Mouse (Mus musculus): ENCODE data around the gene Bet1l.
"Not testable (repeated sequence)": the region's sequence is repeated elsewhere in the genome, so short reads cannot be mapped to it uniquely, and the experiment has no call there.

Bet1l gene

DNA sequence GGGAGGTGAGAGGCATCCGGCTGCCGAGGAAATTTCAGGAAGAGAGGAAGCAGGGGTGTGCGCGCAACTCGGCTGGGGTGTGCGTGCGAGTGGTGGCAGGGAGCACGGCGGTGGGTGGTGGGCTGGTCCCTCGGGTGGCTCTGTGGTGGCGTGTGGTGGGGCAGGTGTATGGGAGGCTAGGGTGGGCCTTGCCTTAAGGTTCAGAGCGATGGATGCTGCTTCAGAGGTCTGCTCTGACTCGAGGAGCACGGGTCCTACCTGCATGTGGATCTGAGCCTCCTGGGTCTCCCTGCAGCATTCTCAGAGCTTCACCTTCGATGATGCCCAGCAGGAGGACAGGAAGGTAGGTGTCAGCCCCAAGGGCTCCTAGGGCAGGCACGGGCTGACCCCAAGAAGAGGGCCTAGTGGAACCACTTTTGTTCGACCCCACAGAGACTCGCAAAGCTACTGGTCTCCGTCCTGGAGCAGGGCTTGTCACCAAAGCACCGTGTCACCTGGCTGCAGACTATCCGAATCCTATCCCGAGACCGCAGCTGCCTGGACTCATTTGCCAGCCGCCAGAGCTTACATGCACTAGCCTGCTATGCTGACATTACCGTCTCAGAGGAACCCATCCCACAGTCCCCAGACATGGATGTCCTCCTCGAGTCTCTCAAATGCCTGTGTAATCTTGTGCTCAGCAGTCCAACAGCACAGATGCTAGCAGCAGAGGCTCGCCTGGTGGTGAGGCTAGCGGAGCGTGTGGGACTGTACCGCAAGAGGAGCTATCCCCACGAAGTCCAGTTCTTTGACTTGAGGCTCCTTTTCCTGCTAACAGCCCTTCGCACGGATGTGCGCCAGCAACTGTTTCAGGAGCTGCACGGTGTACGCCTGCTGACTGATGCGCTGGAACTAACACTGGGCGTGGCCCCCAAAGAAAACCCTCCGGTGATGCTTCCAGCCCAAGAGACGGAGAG lies at the start of gene Bet1l:
Bet1l (minus strand) TSS at position 28 of the 956 bp plus-strand sequence.
- no peak for DNase-seq

DNA sequence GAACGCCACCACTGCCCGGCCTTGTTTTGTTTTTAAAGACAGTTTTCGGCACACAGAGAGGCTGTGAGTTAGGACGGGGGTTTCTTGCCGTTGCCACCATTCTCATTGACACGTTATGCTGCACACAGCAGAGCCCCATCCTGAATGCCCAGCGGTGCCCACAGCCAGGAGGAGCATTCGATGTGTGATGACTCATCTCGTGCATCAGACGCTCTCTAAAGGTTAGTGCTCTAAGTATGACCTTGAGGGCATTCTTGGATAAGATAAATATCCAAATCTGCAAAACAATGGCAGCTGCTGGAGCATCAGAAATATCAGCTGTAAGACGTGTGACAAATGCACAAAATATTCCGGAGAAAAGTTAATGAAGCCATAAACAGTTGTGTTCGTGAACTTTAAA lies 49.8 kb upstream of the Bet1l start:
- DNase-seq, result no peak

DNA sequence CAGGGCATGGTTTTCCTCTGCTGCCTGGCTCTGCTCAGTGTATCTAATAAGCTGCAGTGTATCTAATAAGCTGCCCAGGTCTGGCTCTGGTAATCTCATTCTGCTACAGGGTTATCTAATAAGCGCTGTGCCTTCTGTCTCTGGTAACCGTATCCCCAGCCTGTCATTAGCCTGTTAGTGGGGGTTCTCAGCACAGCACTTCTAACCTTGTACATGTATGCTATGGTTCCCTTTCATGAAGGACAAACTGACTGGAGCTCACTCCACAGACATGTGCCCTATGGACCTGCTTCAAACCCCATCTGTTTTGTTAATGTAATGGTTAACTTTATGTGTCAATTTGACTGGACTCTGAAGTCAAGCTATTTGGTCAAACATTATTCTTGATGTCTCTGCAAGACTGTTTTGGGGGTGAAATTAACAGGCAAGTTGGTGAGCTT lies 48.3 kb upstream of the Bet1l start:
- no peak for DNase-seq

DNA sequence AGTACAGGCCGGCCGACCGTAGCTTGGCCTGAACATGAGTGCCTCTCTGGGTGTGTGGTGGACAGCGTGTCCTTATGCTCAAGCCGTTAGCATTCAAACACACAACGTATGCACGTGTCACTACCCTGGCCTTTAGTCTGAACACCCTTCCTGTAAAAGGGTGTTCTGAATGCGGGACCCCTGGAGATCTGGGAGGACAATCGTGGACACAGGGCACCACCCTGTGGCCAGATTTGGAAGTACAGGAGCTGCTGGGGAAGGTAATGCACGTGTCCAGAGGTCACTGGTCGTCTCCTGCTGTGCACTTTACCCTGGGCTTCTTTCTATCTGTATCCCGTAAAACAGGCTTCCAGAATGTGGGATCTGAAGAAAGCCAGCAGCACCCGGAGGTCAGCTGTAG lies 45.8 kb upstream of the Bet1l start:
- DNase-seq, result peak; percentile 80

DNA sequence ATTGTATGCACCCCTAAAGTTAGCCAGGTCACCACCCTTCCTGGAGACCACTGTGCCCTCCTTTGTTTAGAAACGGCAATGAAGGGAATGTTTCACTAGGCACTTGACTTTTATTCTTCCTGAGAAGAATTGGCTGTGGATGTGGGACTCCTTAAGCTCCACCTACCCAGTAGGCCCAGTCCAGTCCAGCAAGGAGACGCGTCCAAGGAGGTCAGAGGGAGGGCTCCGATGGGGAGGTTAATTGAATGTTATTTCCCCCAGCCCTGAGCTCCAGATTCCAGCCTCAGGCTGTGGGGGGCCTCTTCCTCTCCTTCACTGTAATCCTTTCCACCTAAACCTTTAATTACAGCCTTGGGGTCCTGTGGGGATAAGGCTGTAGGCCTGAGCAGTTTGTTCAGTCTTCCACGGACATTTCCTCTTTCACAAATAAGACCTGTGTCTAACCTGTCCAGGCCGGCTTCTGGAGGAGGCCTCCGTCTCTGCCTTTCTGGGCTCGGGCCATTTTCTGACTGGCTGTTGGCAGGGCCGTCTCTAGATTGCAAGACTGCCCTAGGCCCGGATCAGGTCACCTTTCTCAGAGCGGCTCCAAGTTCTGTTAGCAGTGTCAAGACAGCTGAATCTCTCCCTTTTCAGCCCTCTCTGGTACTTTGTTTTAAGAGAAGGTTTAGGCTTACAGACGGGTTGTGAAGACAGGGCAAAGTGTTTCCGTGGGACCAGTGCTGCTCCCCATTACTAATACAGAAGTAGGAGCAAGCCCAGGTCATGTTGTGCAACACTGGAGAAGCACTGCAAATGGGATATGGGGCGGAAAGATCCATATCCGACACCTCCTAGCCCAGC lies 44.9 kb upstream of the Bet1l start:
- no peak for DNase-seq

DNA sequence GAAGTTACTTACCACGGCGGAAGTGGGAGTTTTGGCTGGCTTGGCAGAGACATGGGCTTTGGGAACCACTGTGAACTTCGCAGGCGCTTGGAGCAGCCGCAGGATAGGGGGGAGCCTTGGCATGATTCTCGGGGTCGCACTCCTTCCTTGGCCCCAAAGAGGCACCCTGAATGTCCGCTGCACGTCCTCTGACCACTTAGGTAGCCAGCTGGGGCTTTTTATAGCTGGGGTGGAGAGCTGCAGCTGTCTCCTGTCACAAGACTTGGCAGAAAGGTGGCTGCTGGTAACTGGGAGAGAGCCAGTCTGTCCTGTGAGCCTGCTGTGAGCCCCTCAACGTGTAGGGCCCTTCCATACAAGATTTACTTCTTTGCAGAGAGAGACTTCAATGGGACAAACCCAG lies 42.8 kb upstream of the Bet1l start, which contains the start of gene Cox8b:
Cox8b (minus strand) TSS at position 227 of the 400 bp plus-strand sequence.
- no peak for DNase-seq

DNA sequence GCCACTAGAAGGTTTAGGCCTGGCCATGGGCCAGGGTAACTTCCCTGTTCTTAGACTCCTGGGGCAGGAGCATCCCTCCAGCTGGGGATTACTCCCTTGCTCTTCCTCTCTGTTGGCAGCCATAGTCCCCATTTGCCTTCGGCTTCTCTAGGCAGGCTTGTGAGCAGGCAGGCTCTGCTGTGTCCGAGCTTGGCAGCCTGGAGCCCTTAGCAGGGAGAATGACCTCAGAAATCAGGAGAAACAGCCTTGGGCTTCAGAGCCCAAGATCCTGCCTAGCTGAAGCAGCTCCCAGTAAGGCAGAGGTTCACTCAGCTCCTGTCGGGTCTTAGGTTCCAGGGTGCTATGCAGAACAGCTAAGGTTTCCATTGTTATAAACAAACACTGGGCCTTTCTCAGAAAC lies 41.7 kb upstream of the Bet1l start:
- no peak for DNase-seq

DNA sequence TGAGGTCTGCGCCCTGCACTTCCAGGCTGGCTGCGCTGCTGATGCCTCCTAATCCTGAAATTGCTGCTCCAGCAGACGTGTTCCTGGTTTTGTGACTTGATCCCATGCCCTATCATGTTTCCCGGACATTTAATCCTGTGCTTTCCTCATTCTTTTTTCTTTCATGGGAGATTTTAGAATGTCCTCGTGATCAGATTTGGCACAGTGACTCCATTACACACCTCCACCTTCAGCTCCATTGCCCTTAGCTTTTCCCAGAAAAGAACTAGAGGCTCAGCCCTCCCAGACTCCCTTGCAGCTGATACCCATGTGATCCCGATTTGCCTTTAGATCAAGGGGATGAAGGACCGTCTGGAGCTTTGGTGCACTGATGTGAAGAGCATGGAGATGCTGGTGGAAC lies 40.5 kb upstream of the Bet1l start:
- no peak for DNase-seq

DNA sequence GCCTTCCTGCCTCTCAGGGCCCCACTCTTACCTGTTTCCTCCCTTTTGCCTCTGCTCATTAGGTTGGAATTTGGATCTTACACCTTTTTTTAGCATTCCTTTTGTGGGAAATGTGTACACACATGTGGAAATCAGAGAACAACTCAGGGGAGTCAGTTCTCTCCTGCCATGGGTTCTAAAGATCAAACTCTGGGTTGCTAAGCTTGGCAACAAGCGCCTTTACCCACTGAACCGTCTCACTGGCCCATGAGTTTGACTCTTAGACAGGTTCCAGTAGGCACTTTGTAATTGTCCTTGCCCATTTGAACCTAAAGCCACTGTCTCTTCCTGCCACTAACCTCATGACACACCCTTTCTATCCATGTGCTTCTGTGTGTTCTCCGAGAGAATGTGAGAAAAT lies 37.2 kb upstream of the Bet1l start:
- DNase-seq, result no peak

DNA sequence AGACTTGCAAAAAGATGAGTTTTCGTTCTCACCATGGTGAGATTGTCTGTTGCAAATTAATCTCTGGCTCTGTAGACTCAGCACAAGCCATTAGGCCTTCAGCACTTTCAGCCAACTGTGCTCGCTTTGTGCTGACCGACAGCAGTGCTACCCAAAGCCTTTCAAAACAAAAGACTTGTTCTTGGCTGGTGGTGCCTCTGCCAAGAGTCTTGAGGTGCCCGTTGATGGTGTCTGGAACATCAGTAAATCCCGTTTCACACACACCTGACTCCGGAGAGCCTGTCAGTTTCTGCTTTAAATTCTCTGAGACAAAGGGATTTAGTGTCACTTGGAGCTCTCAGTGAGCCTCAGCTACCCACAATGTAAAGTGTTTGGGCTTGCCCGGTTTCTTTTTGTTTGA lies 36.7 kb upstream of the Bet1l start:
- DNase-seq, result no peak

DNA sequence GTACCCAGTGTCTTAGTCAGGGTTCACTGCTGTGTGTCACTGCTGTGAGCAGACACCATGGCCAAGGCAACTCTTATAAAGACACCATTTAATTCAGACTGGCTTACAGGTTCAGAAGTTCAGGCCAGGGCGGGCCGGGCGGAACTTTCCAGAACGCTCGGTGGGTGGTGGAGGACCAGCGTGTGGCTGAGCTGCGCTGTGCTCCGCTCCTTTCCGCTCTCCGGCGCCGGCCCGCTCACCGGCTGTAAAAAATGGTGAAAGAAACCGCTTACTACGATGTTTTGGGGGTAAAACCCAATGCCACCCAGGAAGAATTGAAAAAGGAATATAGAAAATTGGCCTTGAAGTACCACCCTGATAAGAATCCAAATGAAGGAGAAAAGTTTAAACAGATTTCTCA lies 33.3 kb upstream of the Bet1l start:
- DNase-seq, result not testable (repeated sequence)

DNA sequence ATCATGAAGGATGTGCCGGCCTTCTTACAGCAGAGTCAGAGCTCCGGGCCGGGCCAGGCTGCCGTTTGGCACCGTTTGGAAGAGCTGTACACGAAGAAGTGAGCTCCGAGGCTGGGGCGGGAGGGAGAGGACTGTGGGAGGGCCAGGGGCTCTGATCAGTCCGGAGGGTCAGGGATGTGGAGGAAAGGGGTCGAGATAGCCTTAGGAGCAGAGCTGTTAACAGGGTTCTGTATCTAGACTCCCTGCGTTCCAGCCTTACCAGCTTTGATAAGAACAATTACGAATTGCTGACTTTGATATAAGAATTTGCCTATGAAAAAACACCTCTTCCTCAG lies 25.1 kb upstream of the Bet1l start:
- DNase-seq, result no peak

DNA sequence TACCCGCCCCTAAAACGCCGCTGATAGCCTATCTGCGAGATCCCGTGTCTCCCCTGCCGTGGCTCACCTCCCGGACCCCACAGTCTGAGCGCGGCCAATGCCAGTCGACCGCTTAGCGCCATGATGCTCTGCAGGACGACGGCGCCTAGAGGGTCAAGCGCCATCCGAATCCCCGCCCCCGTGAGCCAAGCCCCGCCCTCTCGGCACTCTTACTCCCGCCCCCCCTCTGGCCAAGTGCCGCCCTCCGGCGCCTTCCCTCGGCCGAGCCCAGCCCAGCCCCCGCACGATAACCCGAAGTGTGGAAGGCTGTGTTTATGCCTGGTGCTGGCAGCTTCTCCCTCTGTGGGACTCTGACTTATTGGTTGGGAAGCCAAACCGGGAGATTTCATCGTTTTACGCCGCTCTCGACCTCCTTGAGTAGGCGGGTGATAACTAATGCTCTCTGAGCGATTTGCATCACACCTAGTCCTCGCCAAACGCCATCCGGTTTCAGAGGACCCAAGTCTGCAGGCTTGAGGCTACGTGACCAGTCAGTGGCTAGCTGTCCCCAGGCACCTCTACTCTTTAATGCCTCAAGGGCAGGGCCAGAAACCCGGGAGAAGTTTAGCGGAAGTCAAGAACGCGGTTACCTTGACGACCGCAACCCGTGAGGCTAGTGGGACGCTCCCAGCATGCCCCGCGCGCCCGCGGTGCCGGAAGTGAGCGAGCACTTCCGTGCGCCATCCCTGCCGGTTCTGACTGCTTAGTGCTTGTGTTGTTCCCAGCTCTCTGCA lies 24.5 kb upstream of the Bet1l start, which contains the start of the genes Psmd13 and Sirt3:
Psmd13 (plus strand) TSS at position 273 of the 773 bp plus-strand sequence.
Sirt3 (minus strand) TSS at position 614 of the 773 bp plus-strand sequence.
- peak; percentile 96 for DNase-seq

DNA sequence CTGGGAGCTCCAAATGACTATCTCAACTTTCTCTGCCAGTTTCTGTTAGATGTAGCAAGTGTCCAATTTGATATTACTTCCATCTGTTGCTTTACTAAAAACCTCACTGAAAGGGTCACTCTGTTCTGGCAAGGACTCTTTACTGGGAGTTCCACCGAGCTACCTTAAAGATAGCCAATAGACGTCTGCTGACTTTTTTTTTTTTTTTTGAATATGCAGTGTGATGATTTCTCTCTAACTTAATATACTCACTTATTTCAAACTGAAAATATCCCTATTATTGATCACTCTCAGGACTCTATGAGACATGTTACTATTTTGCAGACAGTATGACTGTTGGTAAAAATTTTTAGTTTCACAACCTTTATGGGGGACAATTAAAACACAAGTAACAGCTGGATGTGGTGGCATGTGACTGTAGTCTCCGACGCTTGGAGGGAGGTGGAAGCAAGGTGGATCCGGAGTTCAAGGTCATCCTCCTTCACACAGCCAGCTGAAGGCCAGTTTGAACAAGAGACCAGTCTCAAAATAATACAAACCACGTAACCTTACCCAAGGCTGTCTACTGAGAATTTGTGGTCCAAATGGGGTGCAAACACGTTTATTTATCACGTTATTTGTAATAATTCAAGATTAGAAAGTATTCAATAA lies 23.6 kb upstream of the Bet1l start:
- no peak for DNase-seq

DNA sequence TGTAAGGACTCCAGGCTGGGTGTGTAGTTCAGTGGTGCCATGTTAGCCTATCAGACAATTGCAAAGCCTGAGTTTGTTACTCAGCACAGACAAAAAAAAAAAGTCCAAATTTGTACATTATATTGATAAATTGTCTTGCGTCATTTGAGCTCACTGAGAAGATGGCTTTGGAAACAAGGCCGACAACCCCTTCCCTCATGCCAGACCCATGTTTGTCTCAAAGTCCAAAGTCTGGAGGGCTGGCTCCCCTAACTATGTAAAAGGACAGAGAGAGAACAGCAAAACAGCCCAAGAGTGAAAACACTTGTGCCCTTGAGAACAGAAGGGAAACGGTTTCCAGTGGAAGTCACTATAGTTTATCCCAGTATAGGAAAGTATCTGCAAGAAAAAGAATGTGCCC lies 23.0 kb upstream of the Bet1l start:
- no peak for DNase-seq

DNA sequence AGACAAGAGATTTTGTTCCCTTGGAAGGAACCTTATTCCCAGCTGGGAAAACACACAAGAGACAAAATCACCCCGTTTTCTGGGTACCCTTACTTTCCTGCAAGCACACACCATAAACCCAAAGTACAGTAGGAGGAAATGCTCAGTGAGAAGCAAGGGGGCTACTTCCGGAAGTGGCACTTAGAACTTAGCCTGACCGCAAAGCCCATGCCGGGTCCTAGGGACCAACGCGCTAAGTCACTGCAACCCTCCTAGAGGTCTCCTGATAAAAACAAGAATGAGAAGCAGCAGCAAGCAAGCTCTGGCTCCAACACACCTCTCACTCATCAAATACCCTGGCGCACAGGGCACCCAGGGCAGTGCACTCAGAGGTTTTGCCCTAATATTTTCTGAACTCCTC lies 22.0 kb upstream of the Bet1l start:
- DNase-seq, result no peak

DNA sequence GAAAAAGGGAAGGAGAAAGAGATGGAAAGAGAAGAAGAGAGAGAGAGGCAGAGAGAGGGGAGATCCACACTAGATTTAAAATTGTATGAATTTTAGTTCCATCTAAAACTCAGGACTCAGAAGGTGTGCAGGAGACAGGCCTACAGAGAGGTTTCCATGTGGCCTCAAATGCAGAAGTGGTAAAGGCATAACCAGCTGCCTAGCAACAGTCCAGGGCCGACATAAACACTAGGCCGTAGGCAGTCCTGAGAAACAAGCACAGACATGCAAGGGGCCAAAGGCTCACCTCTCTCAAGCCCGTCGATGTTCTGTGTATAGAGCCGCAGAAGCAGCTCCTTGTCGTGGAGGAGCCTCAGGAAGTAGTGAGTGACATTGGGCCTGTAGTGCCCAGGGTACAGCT lies 20.0 kb upstream of the Bet1l start:
- DNase-seq, result no peak

DNA sequence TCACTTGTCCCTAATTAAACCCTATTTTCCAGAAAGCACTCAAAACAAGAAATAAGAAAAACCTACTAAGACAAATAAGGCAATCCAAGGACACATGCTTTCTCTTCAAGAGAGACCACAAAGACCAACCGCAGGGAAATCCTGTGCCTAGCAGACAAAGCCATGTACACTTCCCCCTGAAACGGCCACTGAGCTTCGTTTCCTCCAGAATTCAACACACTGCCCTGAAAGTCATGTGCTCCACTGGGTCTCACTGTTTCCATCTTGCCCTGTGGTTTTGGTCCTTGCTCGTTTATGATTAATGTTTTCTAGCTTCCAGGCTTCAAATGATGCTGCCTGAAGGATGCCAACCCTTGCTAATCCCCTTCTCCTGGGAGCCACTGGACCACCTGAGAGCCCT lies 16.8 kb upstream of the Bet1l start:
- DNase-seq, result no peak

DNA sequence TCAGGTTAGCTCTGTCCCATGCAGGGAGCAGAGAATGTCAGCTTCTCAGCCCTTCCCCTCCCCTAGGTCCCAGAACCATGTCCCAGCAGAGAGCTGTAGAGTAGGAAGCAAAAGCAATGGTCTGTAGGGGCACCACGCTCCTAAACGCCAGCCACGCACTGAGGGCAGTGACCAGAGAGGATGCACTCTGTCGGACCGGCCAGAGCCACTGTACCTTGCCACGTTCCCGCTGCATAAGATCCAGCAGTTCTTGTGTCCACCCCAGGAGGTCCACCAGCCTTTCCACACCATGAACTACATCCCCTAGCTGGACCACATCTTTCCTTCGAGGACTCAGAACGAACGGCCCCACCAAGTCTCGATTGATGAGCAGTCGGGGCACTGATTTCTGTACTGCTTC lies 7.4 kb upstream of the Bet1l start:
- no peak for DNase-seq

DNA sequence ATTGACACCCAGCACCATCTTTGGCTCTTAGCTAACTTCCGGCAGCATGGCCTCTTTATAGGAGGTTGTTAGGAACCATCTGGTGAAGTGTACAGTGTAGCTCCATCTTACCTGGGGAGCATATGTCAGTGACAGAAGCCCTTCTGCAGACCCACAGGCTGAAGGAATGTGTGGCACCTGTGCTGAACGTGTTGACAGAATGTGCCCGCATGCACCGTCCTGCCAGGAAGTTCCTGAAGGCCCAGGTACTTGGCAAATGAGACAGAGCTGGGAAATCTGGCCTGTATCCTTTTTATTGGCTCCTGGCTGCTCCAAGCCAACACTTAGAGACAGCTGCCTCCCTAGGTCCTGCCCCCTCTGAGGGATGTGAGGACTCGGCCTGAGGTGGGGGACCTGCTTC lies 3.4 kb upstream of the Bet1l start:
- DNase-seq, result no peak

DNA sequence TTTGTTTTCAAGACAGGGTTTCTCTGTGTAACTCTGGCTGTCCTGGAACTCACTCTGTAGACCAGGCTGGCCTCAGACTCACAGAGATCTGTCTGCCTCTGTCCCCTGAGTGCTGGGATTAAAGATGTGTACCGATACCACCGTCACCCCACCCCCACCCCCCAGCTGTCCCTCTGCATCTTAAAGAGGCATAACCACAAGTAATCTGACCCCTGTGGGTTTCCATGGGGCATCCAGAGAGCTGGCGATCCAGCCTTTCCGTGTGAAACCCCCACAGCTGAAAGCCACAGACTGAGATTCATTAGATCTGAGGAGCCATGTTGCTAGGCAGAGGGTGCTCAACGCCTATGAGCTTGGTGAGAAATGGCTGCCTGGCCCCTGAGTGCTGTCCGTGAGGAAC lies 2.6 kb upstream of the Bet1l start:
- no peak for DNase-seq

DNA sequence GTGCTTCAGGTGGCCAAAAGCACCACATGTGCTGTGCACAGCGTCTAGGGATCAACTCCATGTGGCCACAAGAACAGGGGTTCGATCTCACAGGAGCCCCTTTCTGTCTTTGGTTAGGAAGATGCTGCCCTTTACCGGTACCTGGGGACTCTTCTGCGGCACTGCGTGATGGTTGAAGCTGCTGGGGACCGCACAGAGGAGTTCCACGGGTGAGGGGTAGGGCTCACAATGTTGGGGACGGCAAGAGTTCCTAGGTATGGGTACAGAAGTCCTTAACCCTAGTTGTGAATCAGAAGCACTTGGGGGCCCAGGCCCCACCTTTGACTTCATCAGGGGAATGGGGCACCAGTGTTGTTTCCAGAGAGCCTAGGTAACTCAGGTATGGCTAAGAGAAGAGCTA lies 1.4 kb upstream of the Bet1l start:
- no peak for DNase-seq
